Mouse (Mus musculus): ENCODE measurements around the gene Hscb. TPM values are rescaled to one million over a fixed set of nuclear protein-coding genes. Genes with fewer than 3 reads are reported as not detected.

The Hscb gene
- total and polyA plus RNA-seq, 3 experiments, result 29.0 to 29.4 TPM; not detected in 1

DNA sequence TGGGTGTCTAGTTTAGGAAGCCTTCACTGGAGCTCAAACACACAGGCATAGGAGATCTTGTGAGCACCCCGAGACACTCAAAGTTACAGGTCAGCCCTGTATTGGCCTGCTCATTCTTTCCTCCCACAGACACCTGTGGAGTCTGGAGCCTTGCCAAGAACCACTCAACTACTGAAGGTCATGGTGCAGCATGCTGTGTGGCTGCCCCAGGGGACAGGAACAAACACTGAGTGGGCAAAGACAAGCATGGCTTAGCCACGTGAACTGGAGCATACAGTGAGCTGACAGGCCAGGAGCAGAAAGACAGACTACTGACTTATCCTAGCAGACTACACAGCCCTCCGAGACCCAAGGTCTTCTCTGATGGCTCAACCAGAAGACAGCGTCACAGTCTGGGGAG, 41.9 kb downstream of the Hscb start:
- Histone ChIP-seq H3K9me3 (replicated peaks; ENCODE audit: insufficient read depth, low read length) (no peaks in the 10 kb centered on the region), H3K4me1 (ENCODE audit: control insufficient read depth in 1 of 2, insufficient read depth in 2 of 2, low read length in 2 of 2) (peaks cover 4 to 5% of the 10 kb centered on the region in 2 experiments), H3K9ac (ENCODE audit: control insufficient read depth, low read depth, low read length, poor library complexity, severe bottlenecking) (no peak overlapping the region), H3K27me3 (ENCODE audit: control insufficient read depth in 1 of 2, insufficient read depth in 2 of 2, low read length in 2 of 2) (no peaks in the 10 kb centered on the region), H3K36me3 (ENCODE audit: control insufficient read depth in 1 of 2, insufficient read depth in 2 of 2, low read length in 2 of 2) (peaks cover 0 to 6% of the 10 kb centered on the region in 2 experiments; a peak in 3 of 4 replicates), H3K79me2 (ENCODE audit: control insufficient read depth, insufficient read depth, low read length, poor library complexity) (no peaks in the 10 kb centered on the region), H3K27ac (ENCODE audit: control insufficient read depth, low read depth, low read length) (no peak overlapping the region), H3K4me3 (ENCODE audit: control insufficient read depth in 1 of 2, insufficient read depth in 1 of 2, low read depth in 2 of 2, low read length in 2 of 2) (no peak overlapping the region)
- DNase-seq (ENCODE audit: low read depth, low spot score), result no peak
- TF ChIP-seq RAD21 (IDR thresholded peaks at IDR 0.05; ENCODE audit: low read depth, low read length) (no peak), CTCF (IDR thresholded peaks at IDR 0.05 in 2 of 3, conservative IDR thresholded peaks at IDR 0.05 in 1 of 3; ENCODE audit: control insufficient read depth in 1 of 3, insufficient read depth in 1 of 3, low read depth in 2 of 3, low read length in 3 of 3, poor library complexity in 1 of 3, severe bottlenecking in 1 of 3) (no peak), BHLHE40 (IDR thresholded peaks at IDR 0.05; ENCODE audit: borderline replicate concordance, low read depth, low read length) (no peak), MAX (IDR thresholded peaks at IDR 0.05; ENCODE audit: low read length) (no peak), CHD2 (IDR thresholded peaks at IDR 0.05; ENCODE audit: low read length) (no peak), MXI1 (IDR thresholded peaks at IDR 0.05; ENCODE audit: low read depth, low read length) (no peak), RCOR1 (IDR thresholded peaks at IDR 0.05; ENCODE audit: low read depth, low read length) (no peak), ZC3H11A (IDR thresholded peaks at IDR 0.05; ENCODE audit: low read depth, low read length) (no peak), MYB (IDR thresholded peaks at IDR 0.05; ENCODE audit: low read depth, low read length) (no peak), ETS1 (IDR thresholded peaks at IDR 0.05; ENCODE audit: low read depth, low read length) (no peak), POLR2A (IDR thresholded peaks at IDR 0.05; ENCODE audit: control insufficient read depth in 1 of 2, insufficient read depth in 1 of 2, low read depth in 1 of 2, low read length in 2 of 2, poor library complexity in 1 of 2) (no peak), USF1 (IDR thresholded peaks at IDR 0.05; ENCODE audit: low read depth, low read length) (no peak), HCFC1 (IDR thresholded peaks at IDR 0.05; ENCODE audit: low read depth, low read length) (no peak), MAZ (IDR thresholded peaks at IDR 0.05; ENCODE audit: low read depth, low read length) (no peak), ZMIZ1 (IDR thresholded peaks at IDR 0.05; ENCODE audit: low read depth, low read length) (no peak), MEF2A (IDR thresholded peaks at IDR 0.05; ENCODE audit: extremely low read depth, insufficient replicate concordance, low read depth, low read length, poor library complexity, severe bottlenecking) (no peak), GABPA (IDR thresholded peaks at IDR 0.05; ENCODE audit: low read depth, low read length) (no peak), E2F4 (IDR thresholded peaks at IDR 0.05; ENCODE audit: borderline replicate concordance, low read depth, low read length) (no peak), ZNF384 (IDR thresholded peaks at IDR 0.05; ENCODE audit: low read depth, low read length) (no peak)

DNA sequence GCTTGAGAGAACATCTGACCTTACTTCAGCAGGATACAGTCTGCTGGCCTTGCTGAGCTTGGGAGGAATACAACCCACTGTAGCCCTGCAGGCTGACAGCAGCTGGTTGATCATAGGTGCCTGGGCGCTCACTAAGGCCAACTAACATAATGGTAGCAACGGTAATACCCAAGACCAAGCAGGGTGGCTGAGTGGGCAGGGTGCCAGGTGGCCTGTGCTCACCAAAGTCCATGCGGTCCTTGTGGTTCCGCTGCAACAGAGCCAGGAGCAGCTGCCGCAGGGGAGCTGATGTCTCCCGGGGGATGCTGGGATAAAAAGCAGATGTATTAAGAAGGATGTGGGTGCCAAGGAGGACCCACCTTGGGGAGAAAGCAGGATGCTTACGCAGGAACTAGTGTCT, 45.2 kb downstream of the Hscb start:
- Histone ChIP-seq H3K27me3 (ENCODE audit: control insufficient read depth in 1 of 2, insufficient read depth in 2 of 2, low read length in 2 of 2) (no peaks in the 10 kb centered on the region), H3K4me3 (ENCODE audit: control insufficient read depth in 1 of 2, insufficient read depth in 1 of 2, low read depth in 2 of 2, low read length in 2 of 2) (no peak overlapping the region), H3K4me1 (ENCODE audit: control insufficient read depth in 1 of 2, insufficient read depth in 2 of 2, low read length in 2 of 2) (no peaks in the 10 kb centered on the region), H3K27ac (ENCODE audit: control insufficient read depth, low read depth, low read length) (no peak overlapping the region), H3K9ac (ENCODE audit: control insufficient read depth, low read depth, low read length, poor library complexity, severe bottlenecking) (no peak overlapping the region), H3K9me3 (replicated peaks; ENCODE audit: insufficient read depth, low read length) (no peaks in the 10 kb centered on the region), H3K79me2 (ENCODE audit: control insufficient read depth, insufficient read depth, low read length, poor library complexity) (no peaks in the 10 kb centered on the region), H3K36me3 (ENCODE audit: control insufficient read depth in 1 of 2, insufficient read depth in 2 of 2, low read length in 2 of 2) (no peaks in the 10 kb centered on the region; a peak in 1 of 4 replicates)
- DNase-seq (ENCODE audit: low read depth, low spot score), result no peak
- TF ChIP-seq USF2 (IDR thresholded peaks at IDR 0.05; ENCODE audit: borderline replicate concordance in 1 of 2, insufficient read depth in 1 of 2, low read depth in 1 of 2, low read length in 2 of 2) (no peak), MAFK (IDR thresholded peaks at IDR 0.05; ENCODE audit: borderline replicate concordance, low read depth, low read length) (no peak), ZNF384 (IDR thresholded peaks at IDR 0.05; ENCODE audit: low read depth, low read length) (no peak), MAX (IDR thresholded peaks at IDR 0.05; ENCODE audit: low read length) (no peak), MYB (IDR thresholded peaks at IDR 0.05; ENCODE audit: low read depth, low read length) (no peak), USF1 (IDR thresholded peaks at IDR 0.05; ENCODE audit: low read depth, low read length) (no peak), ZKSCAN1 (IDR thresholded peaks at IDR 0.05; ENCODE audit: low read depth, low read length) (no peak), RAD21 (IDR thresholded peaks at IDR 0.05; ENCODE audit: low read depth, low read length) (no peak), TAL1 (IDR thresholded peaks at IDR 0.05; ENCODE audit: low read length) (no peak), POLR2AphosphoS5 (IDR thresholded peaks at IDR 0.05; ENCODE audit: borderline replicate concordance, low read depth, low read length) (no peak), RCOR1 (IDR thresholded peaks at IDR 0.05; ENCODE audit: low read depth, low read length) (no peak), CTCF (IDR thresholded peaks at IDR 0.05 in 2 of 3, conservative IDR thresholded peaks at IDR 0.05 in 1 of 3; ENCODE audit: control insufficient read depth in 1 of 3, insufficient read depth in 1 of 3, low read depth in 2 of 3, low read length in 3 of 3, poor library complexity in 1 of 3, severe bottlenecking in 1 of 3) (no peak), UBTF (IDR thresholded peaks at IDR 0.05; ENCODE audit: borderline replicate concordance, insufficient read depth, low read depth, low read length) (no peak), GABPA (IDR thresholded peaks at IDR 0.05; ENCODE audit: low read depth, low read length) (no peak), GATA1 (IDR thresholded peaks at IDR 0.05; ENCODE audit: low read depth, low read length) (no peak), SMC3 (IDR thresholded peaks at IDR 0.05; ENCODE audit: low read depth, low read length) (no peak), ELF1 (IDR thresholded peaks at IDR 0.05; ENCODE audit: low read depth, low read length) (no peak)

All from MEL (cell line).